Mouse (Mus musculus): ENCODE measurements at regions not wholly inside any gene's neighbourhood (a gene's known extent, or its start where the extent isn't known, plus 50 kb on each side); places are given as distances from the start of the nearest gene placed in this dataset.

GRCm38 (mm10) chr10:91319442-91320112, 138.5 kb upstream of the Tmpo start:
- Histone ChIP-seq H3K9me3 (replicated peaks; ENCODE audit: insufficient read depth, low read length) (no peaks in the 10 kb centered on the region), H3K27me3 (ENCODE audit: control insufficient read depth in 1 of 2, insufficient read depth in 2 of 2, low read length in 2 of 2) (no peaks in the 10 kb centered on the region), H3K9ac (ENCODE audit: control insufficient read depth, low read depth, low read length, poor library complexity, severe bottlenecking) (no peak overlapping the region), H3K4me3 (ENCODE audit: control insufficient read depth in 1 of 2, insufficient read depth in 1 of 2, low read depth in 2 of 2, low read length in 2 of 2) (no peak overlapping the region), H3K79me2 (ENCODE audit: control insufficient read depth, insufficient read depth, low read length, poor library complexity) (no peaks in the 10 kb centered on the region), H3K4me1 (ENCODE audit: control insufficient read depth in 1 of 2, insufficient read depth in 2 of 2, low read length in 2 of 2) (no peaks in the 10 kb centered on the region), H3K27ac (ENCODE audit: control insufficient read depth, low read depth, low read length) (no peak overlapping the region), H3K36me3 (ENCODE audit: control insufficient read depth in 1 of 2, insufficient read depth in 2 of 2, low read length in 2 of 2) (no peaks in the 10 kb centered on the region)
- DNase-seq (ENCODE audit: low read depth, low spot score): no peak
- no peak for TF ChIP-seq ZMIZ1 (IDR thresholded peaks at IDR 0.05; ENCODE audit: low read depth, low read length)
- no peak for TF ChIP-seq USF2 (IDR thresholded peaks at IDR 0.05; ENCODE audit: borderline replicate concordance in 1 of 2, insufficient read depth in 1 of 2, low read depth in 1 of 2, low read length in 2 of 2)
- no peak for TF ChIP-seq ELF1 (IDR thresholded peaks at IDR 0.05; ENCODE audit: low read depth, low read length)
- TF ChIP-seq RAD21 (IDR thresholded peaks at IDR 0.05; ENCODE audit: low read depth, low read length): no peak
- TF ChIP-seq NELFE (IDR thresholded peaks at IDR 0.05; ENCODE audit: low read depth, low read length): no peak
- TF ChIP-seq SMC3 (IDR thresholded peaks at IDR 0.05; ENCODE audit: low read depth, low read length): no peak
- no peak for TF ChIP-seq MYC (IDR thresholded peaks at IDR 0.05; ENCODE audit: low read depth, low read length)
- TF ChIP-seq BHLHE40 (IDR thresholded peaks at IDR 0.05; ENCODE audit: borderline replicate concordance, low read depth, low read length): no peak
- no peak for TF ChIP-seq GABPA (IDR thresholded peaks at IDR 0.05; ENCODE audit: low read depth, low read length)
- no peak for TF ChIP-seq CTCF (IDR thresholded peaks at IDR 0.05 in 2 of 3, conservative IDR thresholded peaks at IDR 0.05 in 1 of 3; ENCODE audit: control insufficient read depth in 1 of 3, insufficient read depth in 1 of 3, low read depth in 2 of 3, low read length in 3 of 3, poor library complexity in 1 of 3, severe bottlenecking in 1 of 3)
- no peak for TF ChIP-seq POLR2A (IDR thresholded peaks at IDR 0.05; ENCODE audit: control insufficient read depth in 1 of 2, insufficient read depth in 1 of 2, low read depth in 1 of 2, low read length in 2 of 2, poor library complexity in 1 of 2)
- no peak for TF ChIP-seq MYB (IDR thresholded peaks at IDR 0.05; ENCODE audit: low read depth, low read length)
- TF ChIP-seq MEF2A (IDR thresholded peaks at IDR 0.05; ENCODE audit: extremely low read depth, insufficient replicate concordance, low read depth, low read length, poor library complexity, severe bottlenecking): no peak
- no peak for TF ChIP-seq TAL1 (IDR thresholded peaks at IDR 0.05; ENCODE audit: low read length)
- no peak for TF ChIP-seq JUND (IDR thresholded peaks at IDR 0.05; ENCODE audit: low read depth, low read length)
- no peak for TF ChIP-seq ZC3H11A (IDR thresholded peaks at IDR 0.05; ENCODE audit: low read depth, low read length)
- no peak for TF ChIP-seq POLR2AphosphoS2 (IDR thresholded peaks at IDR 0.05; ENCODE audit: low read length)
- TF ChIP-seq NRF1 (IDR thresholded peaks at IDR 0.05; ENCODE audit: insufficient read depth, low read depth, low read length, poor library complexity, severe bottlenecking): no peak

GRCm38 (mm10) chr10:91314441-91314840, 133.3 kb upstream of the Tmpo start:
- Histone ChIP-seq H3K4me1 (ENCODE audit: control insufficient read depth in 1 of 2, insufficient read depth in 2 of 2, low read length in 2 of 2) (no peaks in the 10 kb centered on the region), H3K27me3 (ENCODE audit: control insufficient read depth in 1 of 2, insufficient read depth in 2 of 2, low read length in 2 of 2) (0 out of 4 replicates have a peak, but pooled peaks cover 0 to 1% of the 10 kb centered on the region in 2 experiments), H3K27ac (ENCODE audit: control insufficient read depth, low read depth, low read length) (no peak overlapping the region), H3K4me3 (ENCODE audit: control insufficient read depth in 1 of 2, insufficient read depth in 1 of 2, low read depth in 2 of 2, low read length in 2 of 2) (no peak overlapping the region), H3K36me3 (ENCODE audit: control insufficient read depth in 1 of 2, insufficient read depth in 2 of 2, low read length in 2 of 2) (no peaks in the 10 kb centered on the region), H3K9me3 (replicated peaks; ENCODE audit: insufficient read depth, low read length) (no peaks in the 10 kb centered on the region), H3K79me2 (ENCODE audit: control insufficient read depth, insufficient read depth, low read length, poor library complexity) (no peaks in the 10 kb centered on the region), H3K9ac (ENCODE audit: control insufficient read depth, low read depth, low read length, poor library complexity, severe bottlenecking) (no peak overlapping the region)
- no peak for DNase-seq (ENCODE audit: low read depth, low spot score)
- TF ChIP-seq SIN3A (IDR thresholded peaks at IDR 0.05; ENCODE audit: low read length): no peak
- TF ChIP-seq EP300 (IDR thresholded peaks at IDR 0.05; ENCODE audit: low read depth in 1 of 2, low read length in 2 of 2): no peak
- no peak for TF ChIP-seq MAX (IDR thresholded peaks at IDR 0.05; ENCODE audit: low read length)
- no peak for TF ChIP-seq POLR2AphosphoS2 (IDR thresholded peaks at IDR 0.05; ENCODE audit: low read length)
- TF ChIP-seq UBTF (IDR thresholded peaks at IDR 0.05; ENCODE audit: borderline replicate concordance, insufficient read depth, low read depth, low read length): no peak
- no peak for TF ChIP-seq GATA1 (IDR thresholded peaks at IDR 0.05; ENCODE audit: low read depth, low read length)
- TF ChIP-seq TAL1 (IDR thresholded peaks at IDR 0.05; ENCODE audit: low read length): no peak
- TF ChIP-seq RAD21 (IDR thresholded peaks at IDR 0.05; ENCODE audit: low read depth, low read length): no peak
- TF ChIP-seq SMC3 (IDR thresholded peaks at IDR 0.05; ENCODE audit: low read depth, low read length): no peak
- no peak for TF ChIP-seq KAT2A (conservative IDR thresholded peaks at IDR 0.05; ENCODE audit: low read depth, low read length)
- TF ChIP-seq CHD1 (IDR thresholded peaks at IDR 0.05; ENCODE audit: low read depth, low read length): no peak
- no peak for TF ChIP-seq ZC3H11A (IDR thresholded peaks at IDR 0.05; ENCODE audit: low read depth, low read length)
- no peak for TF ChIP-seq USF2 (IDR thresholded peaks at IDR 0.05; ENCODE audit: borderline replicate concordance in 1 of 2, insufficient read depth in 1 of 2, low read depth in 1 of 2, low read length in 2 of 2)
- TF ChIP-seq E2F4 (IDR thresholded peaks at IDR 0.05; ENCODE audit: borderline replicate concordance, low read depth, low read length): no peak
- no peak for TF ChIP-seq BHLHE40 (IDR thresholded peaks at IDR 0.05; ENCODE audit: borderline replicate concordance, low read depth, low read length)
- no peak for TF ChIP-seq TBP (IDR thresholded peaks at IDR 0.05; ENCODE audit: low read depth, low read length)
- TF ChIP-seq ETS1 (IDR thresholded peaks at IDR 0.05; ENCODE audit: low read depth, low read length): no peak
- TF ChIP-seq USF1 (IDR thresholded peaks at IDR 0.05; ENCODE audit: low read depth, low read length): no peak
- no peak for TF ChIP-seq POLR2AphosphoS5 (IDR thresholded peaks at IDR 0.05; ENCODE audit: borderline replicate concordance, low read depth, low read length)
